Mouse (Mus musculus) fibroblast of lung, adult 2 months (primary cell): ENCODE data around the gene Hcls1.

ENCODE experiments used
- DNase-seq: peaks from one replicate; pipeline ENCODE4 v3.0.0-alpha.2; 2011; ENCODE audit warnings: low read depth

Hcls1 gene

GRCm38 (mm10) chr16:36934841-36935620 lies at the start of gene Hcls1:
Hcls1 (plus strand) TSS chr16:36934983.
- no peak for DNase-seq

GRCm38 (mm10) chr16:36885912-36886311 lies 48.9 kb upstream of the Hcls1 start:
- no peak for DNase-seq

GRCm38 (mm10) chr16:36887546-36887945 lies 47.2 kb upstream of the Hcls1 start:
- no peak for DNase-seq

- DNase-seq = no peak
Observed at GRCm38 (mm10) chr16:36890559-36890958, 44.2 kb upstream of the Hcls1 start.

- DNase-seq = no peak
Observed at GRCm38 (mm10) chr16:36891415-36891814, 43.4 kb upstream of the Hcls1 start.

- no peak for DNase-seq
Observed at GRCm38 (mm10) chr16:36893317-36893716, 41.5 kb upstream of the Hcls1 start.

- no peak for DNase-seq
Observed at GRCm38 (mm10) chr16:36896712-36897111, 38.1 kb upstream of the Hcls1 start.

GRCm38 (mm10) chr16:36903156-36903555 lies 31.6 kb upstream of the Hcls1 start:
- no peak for DNase-seq

- DNase-seq = no peak
Observed at GRCm38 (mm10) chr16:36911909-36912308, 22.9 kb upstream of the Hcls1 start.

GRCm38 (mm10) chr16:36912311-36912710 lies 22.5 kb upstream of the Hcls1 start:
- DNase-seq = no peak

GRCm38 (mm10) chr16:36914195-36914594 lies 20.6 kb upstream of the Hcls1 start:
- no peak for DNase-seq

GRCm38 (mm10) chr16:36918505-36918904 lies 16.3 kb upstream of the Hcls1 start:
- DNase-seq = no peak

GRCm38 (mm10) chr16:36920410-36920809 lies 14.4 kb upstream of the Hcls1 start:
- DNase-seq = no peak

GRCm38 (mm10) chr16:36921067-36921613 lies 13.6 kb upstream of the Hcls1 start:
- no peak for DNase-seq

- DNase-seq = no peak
Observed at GRCm38 (mm10) chr16:36921980-36922379, 12.8 kb upstream of the Hcls1 start.

- DNase-seq = no peak
Observed at GRCm38 (mm10) chr16:36924312-36924711, 10.5 kb upstream of the Hcls1 start.

- no peak for DNase-seq
Observed at GRCm38 (mm10) chr16:36925351-36925750, 9.4 kb upstream of the Hcls1 start.

GRCm38 (mm10) chr16:36925797-36926196 lies 9.0 kb upstream of the Hcls1 start:
- DNase-seq = no peak

- no peak for DNase-seq
Observed at GRCm38 (mm10) chr16:36926514-36927447, 8.0 kb upstream of the Hcls1 start.

GRCm38 (mm10) chr16:36927495-36928105 lies 7.2 kb upstream of the Hcls1 start:
- DNase-seq = no peak

- no peak for DNase-seq
Observed at GRCm38 (mm10) chr16:36928106-36928500, 6.7 kb upstream of the Hcls1 start.

GRCm38 (mm10) chr16:36929216-36929615 lies 5.6 kb upstream of the Hcls1 start:
- no peak for DNase-seq
